Mouse (Mus musculus): ENCODE data around the gene Stub1. TPM values are rescaled to one million over a fixed set of nuclear protein-coding genes. Genes with fewer than 3 reads are reported as not detected.
A peak's percentile ranks its signal among the peaks of the same experiment; 100 is the strongest.
"Not testable (repeated sequence)": the region's sequence is repeated elsewhere in the genome, so short reads cannot be mapped to it uniquely, and the experiment has no call there.

Stub1 gene
- 100 to 1,000 TPM; 155 to 157 TPM for total RNA-seq (2021)
- long read RNA-seq, experiment 1, transcript Stub1-206 (6 exons, 1,408 nt), result minor isoform, 9 of 307 reads
- long read RNA-seq, experiment 1, transcript Stub1-201 (7 exons, 1,803 nt), result major isoform, 188 of 307 reads
- long read RNA-seq, experiment 1, partial matches to known transcripts, result 38 of 307 reads
- long read RNA-seq, experiment 1, other reads (novel, unspliced or antisense), result 63 of 307 reads
- long read RNA-seq, experiment 2, transcript Stub1-201 (7 exons, 1,803 nt), result major isoform, 244 of 448 reads
- long read RNA-seq, experiment 2, transcript Stub1-205 (6 exons, 1,701 nt), result minor isoform, 7 of 448 reads
- long read RNA-seq, experiment 2, transcript Stub1-206 (6 exons, 1,408 nt), result minor isoform, 15 of 448 reads
- long read RNA-seq, experiment 2, transcript Stub1-207 (7 exons, 1,341 nt), result minor isoform, 6 of 448 reads
- long read RNA-seq, experiment 2, partial matches to known transcripts, result 78 of 448 reads
- long read RNA-seq, experiment 2, other reads (novel, unspliced or antisense), result 93 of 448 reads

GRCm38 (mm10) chr17:25833291-25833663 is at the start of gene Stub1:
Gene Stub1, minus strand, starts transcription at chr17:25833404.
- peak in 1 of 2 experiments; percentile 89 for DNase-seq (ENCODE audit: low spot score in 2 of 2)

- no peak for DNase-seq (ENCODE audit: low spot score in 2 of 2)
These were observed 49.1 kb upstream of the Stub1 start for GRCm38 (mm10) chr17:25882306-25882705.

GRCm38 (mm10) chr17:25881691-25882090 is 48.5 kb upstream of the Stub1 start:
- no peak for DNase-seq (ENCODE audit: low spot score in 2 of 2)

- no peak for DNase-seq (ENCODE audit: low spot score in 2 of 2)
These were observed 47.9 kb upstream of the Stub1 start for GRCm38 (mm10) chr17:25880913-25881641.

- no peak for DNase-seq (ENCODE audit: low spot score in 2 of 2)
These were observed 47.1 kb upstream of the Stub1 start, which contains the start of gene Wfikkn1 for GRCm38 (mm10) chr17:25880196-25880910. Gene Wfikkn1, minus strand, starts transcription at chr17:25880858.

- no peak for DNase-seq (ENCODE audit: low spot score in 2 of 2)
These were observed 46.5 kb upstream of the Stub1 start for GRCm38 (mm10) chr17:25879750-25880149.

- DNase-seq (ENCODE audit: low spot score in 2 of 2), result no peak
These were observed 46.1 kb upstream of the Stub1 start for GRCm38 (mm10) chr17:25879261-25879660.

- DNase-seq (ENCODE audit: low spot score in 2 of 2), result no peak
These were observed 45.5 kb upstream of the Stub1 start for GRCm38 (mm10) chr17:25878611-25879180.

- DNase-seq (ENCODE audit: low spot score in 2 of 2), result no peak
These were observed 44.8 kb upstream of the Stub1 start for GRCm38 (mm10) chr17:25877741-25878610.

- DNase-seq (ENCODE audit: low spot score in 2 of 2), result no peak
These were observed 43.8 kb upstream of the Stub1 start for GRCm38 (mm10) chr17:25877025-25877424.

- DNase-seq (ENCODE audit: low spot score in 2 of 2), result no peak
These were observed 43.2 kb upstream of the Stub1 start for GRCm38 (mm10) chr17:25876347-25876915.

- peak; percentile 91 to 93 for DNase-seq (ENCODE audit: low spot score in 2 of 2)
These were observed 42.2 kb upstream of the Stub1 start for GRCm38 (mm10) chr17:25875171-25876136.

GRCm38 (mm10) chr17:25874721-25875170 is 41.5 kb upstream of the Stub1 start, which contains the start of gene Mettl26:
Gene Mettl26, plus strand, starts transcription at chr17:25875074.
- DNase-seq (ENCODE audit: low spot score in 2 of 2), result peak; percentile 98 to 99

GRCm38 (mm10) chr17:25874148-25874720 is 41.0 kb upstream of the Stub1 start:
- DNase-seq (ENCODE audit: low spot score in 2 of 2), result no peak

GRCm38 (mm10) chr17:25873405-25874147 is 40.4 kb upstream of the Stub1 start:
- no peak for DNase-seq (ENCODE audit: low spot score in 2 of 2)

GRCm38 (mm10) chr17:25872676-25873075 is 39.5 kb upstream of the Stub1 start:
- DNase-seq (ENCODE audit: low spot score in 2 of 2), result no peak

- DNase-seq (ENCODE audit: low spot score in 2 of 2), result not testable (repeated sequence)
These were observed 38.4 kb upstream of the Stub1 start for GRCm38 (mm10) chr17:25871566-25871965.

Measured in layer of hippocampus, postnatal 14 days (tissue).